ENCODE assay signal across 8 mouse cellular contexts in genomic region chr2:91711256-91711925, GRCm38 (mm10). TPM values are rescaled to one million over a fixed set of nuclear protein-coding genes. Genes with fewer than 3 reads are reported as not detected.
DNase-seq lines count a peak whose midpoint lies in the region; ATAC-seq and TF ChIP-seq lines count a peak whose summit lies in the region.

No protein-coding gene starts in this region.

- peak overlapping the region; percentile 77 for H3K9ac ChIP-seq in heart, embryonic 12.5 days
- peak overlapping the region; percentile 54 for H3K9ac ChIP-seq in embryonic facial prominence, embryonic 15.5 days
- H3K9ac ChIP-seq in limb, embryonic 11.5 days (ENCODE audit: low read length) = peak overlapping the region; percentile 66
- H3K9ac ChIP-seq in neural tube, embryonic 13.5 days = peak overlapping the region; percentile 88

- H3ac ChIP-seq in C2C12 (ENCODE audit: control insufficient read depth, insufficient read length, low read depth) = peak overlapping the region; percentile 67

- peak overlapping the region; percentile 77 for H3K4me2 ChIP-seq in heart, embryonic 12.5 days
- peak overlapping the region; percentile 76 for H3K4me2 ChIP-seq in embryonic facial prominence, embryonic 15.5 days (replicated peaks)
- peak overlapping the region; percentile 80 for H3K4me2 ChIP-seq in limb, embryonic 11.5 days (ENCODE audit: low read depth, severe bottlenecking)
- peak overlapping the region; percentile 95 for H3K4me2 ChIP-seq in neural tube, embryonic 13.5 days

- H3K36me3 ChIP-seq in heart, embryonic 12.5 days = 0 out of 2 replicates have a peak, but pooled peaks cover 2% of the 10 kb centered on the region
- no peaks in the 10 kb centered on the region for H3K36me3 ChIP-seq in C2C12 (ENCODE audit: control insufficient read depth, insufficient read depth)
- no peaks in the 10 kb centered on the region; the same call in 1 of the 2 replicates for H3K36me3 ChIP-seq in embryonic facial prominence, embryonic 15.5 days
- no peaks in the 10 kb centered on the region for H3K36me3 ChIP-seq in limb, embryonic 11.5 days (ENCODE audit: control insufficient read depth, insufficient read depth, low read length)
- 0 out of 2 replicates have a peak, but pooled peaks cover 3% of the 10 kb centered on the region for H3K36me3 ChIP-seq in neural tube, embryonic 13.5 days

- H3K79me2 ChIP-seq in C2C12 (ENCODE audit: control insufficient read depth, insufficient read depth) = peaks cover 17% of the 10 kb centered on the region

- peaks cover 7% of the 10 kb centered on the region for H3K79me3 ChIP-seq in C2C12 (ENCODE audit: low read depth)

- peak overlapping the region; percentile 88 for H3K4me3 ChIP-seq in heart, embryonic 12.5 days
- H3K4me3 ChIP-seq in C2C12 (ENCODE audit: insufficient read depth, poor library complexity, severe bottlenecking) = peak overlapping the region; percentile 98
- H3K4me3 ChIP-seq in embryonic facial prominence, embryonic 15.5 days (replicated peaks) = peak overlapping the region; percentile 71
- peak overlapping the region; percentile 74 for H3K4me3 ChIP-seq in limb, embryonic 11.5 days (ENCODE audit: low read depth, low read length)
- H3K4me3 ChIP-seq in neural tube, embryonic 13.5 days = peak overlapping the region; percentile 97

- TF ChIP-seq CTCF in C2C12 (IDR thresholded peaks at IDR 0.05; ENCODE audit: control insufficient read depth, insufficient read depth, insufficient read length) = no peak

- H3K4me1 ChIP-seq in heart, embryonic 12.5 days (replicated peaks) = peaks cover 11% of the 10 kb centered on the region
- peaks cover 17% of the 10 kb centered on the region for H3K4me1 ChIP-seq in embryonic facial prominence, embryonic 15.5 days
- 0 out of 2 replicates have a peak, but pooled peaks cover 2% of the 10 kb centered on the region for H3K4me1 ChIP-seq in limb, embryonic 11.5 days (ENCODE audit: control insufficient read depth, insufficient read depth, low read length)
- H3K4me1 ChIP-seq in neural tube, embryonic 13.5 days (replicated peaks) = peaks cover 32% of the 10 kb centered on the region

- intact Hi-C loops in heart, postnatal 25 days (cut with DNase I) = loop anchor here (2.0 kb wide), 1 partner anchor 19 kb away; the partner anchor contains the start of gene Ambra1
- intact Hi-C loops in left cerebral cortex, postnatal 10 days (cut with DNase I) = no loop called here

- no peaks in the 10 kb centered on the region for H3K27me3 ChIP-seq in heart, embryonic 12.5 days (replicated peaks)
- no peaks in the 10 kb centered on the region for H3K27me3 ChIP-seq in C2C12 (ENCODE audit: control insufficient read depth, insufficient read depth, insufficient read length)
- H3K27me3 ChIP-seq in embryonic facial prominence, embryonic 15.5 days = no peaks in the 10 kb centered on the region
- H3K27me3 ChIP-seq in limb, embryonic 11.5 days (ENCODE audit: control insufficient read depth, insufficient read depth, low read length) = no peaks in the 10 kb centered on the region
- H3K27me3 ChIP-seq in neural tube, embryonic 13.5 days = no peaks in the 10 kb centered on the region

- peak overlapping the region; percentile 71 for H3K27ac ChIP-seq in heart, embryonic 12.5 days (ENCODE audit: poor library complexity, severe bottlenecking)
- peak overlapping the region; percentile 93 for H3K27ac ChIP-seq in embryonic facial prominence, embryonic 15.5 days (replicated peaks)
- peak overlapping the region; percentile 50; the same call in 1 of the 2 replicates for H3K27ac ChIP-seq in limb, embryonic 11.5 days (replicated peaks; ENCODE audit: low read depth, low read length)
- peak overlapping the region; percentile 73 for H3K27ac ChIP-seq in neural tube, embryonic 13.5 days (replicated peaks)

- DNase-seq in heart, postnatal 25 days (ENCODE audit: low spot score) = no peak
- no peak for DNase-seq in limb, embryonic 11.5 days (ENCODE audit: low spot score)
- DNase-seq in cerebellum, postnatal 36 days = no peak
- DNase-seq in left cerebral cortex, postnatal 10 days (ENCODE audit: extremely low spot score in 1 of 2, low spot score in 2 of 2) = no peak

- no peaks in the 10 kb centered on the region for H3K9me3 ChIP-seq in heart, embryonic 12.5 days (replicated peaks)
- no peaks in the 10 kb centered on the region for H3K9me3 ChIP-seq in embryonic facial prominence, embryonic 15.5 days (replicated peaks)
- no peaks in the 10 kb centered on the region for H3K9me3 ChIP-seq in limb, embryonic 11.5 days (ENCODE audit: control insufficient read depth, low read length)
- no peaks in the 10 kb centered on the region for H3K9me3 ChIP-seq in neural tube, embryonic 13.5 days

- WGBS in heart, embryonic 12.5 days = 8% methylated on average over 8 of the region's 8 CpGs
- WGBS in embryonic facial prominence, embryonic 15.5 days = under 1% methylated on average over 8 of the region's 8 CpGs
- 4% methylated on average over 8 of the region's 8 CpGs for WGBS in limb, embryonic 11.5 days
- WGBS in neural tube, embryonic 13.5 days = 7% methylated on average over 8 of the region's 8 CpGs

- no peak for ATAC-seq in heart, embryonic 12.5 days (ENCODE audit: insufficient number of reproducible peaks, low FRiP score)
- no peak for ATAC-seq in embryonic facial prominence, embryonic 15.5 days (ENCODE audit: insufficient number of reproducible peaks, low FRiP score, low TSS enrichment, low read depth)
- no peak for ATAC-seq in limb, embryonic 11.5 days (ENCODE audit: insufficient number of reproducible peaks, low FRiP score, low TSS enrichment, low read depth)
- ATAC-seq in neural tube, embryonic 13.5 days (ENCODE audit: low read depth) = no peak

TF ChIP-seq in C2C12, 6 proteins besides CTCF, POLR2A, EP300 and RAD21:
- no peak for TF ChIP-seq CEBPB (IDR thresholded peaks at IDR 0.05; ENCODE audit: low read depth)
- TF ChIP-seq MAX (IDR thresholded peaks at IDR 0.05) = no peak
- no peak for TF ChIP-seq MYOG (IDR thresholded peaks at IDR 0.05; ENCODE audit: control insufficient read depth, extremely low read depth, insufficient read length)
- TF ChIP-seq MYOD1 (IDR thresholded peaks at IDR 0.05; ENCODE audit: control insufficient read depth, insufficient read length, low read depth) = no peak
- no peak for TF ChIP-seq FOSL1 (IDR thresholded peaks at IDR 0.05; ENCODE audit: insufficient read depth, low read length, poor library complexity, severe bottlenecking)
- TF ChIP-seq USF1 (IDR thresholded peaks at IDR 0.05; ENCODE audit: low read depth) = no peak

RNA-seq across cellular contexts. Expression of gene Harbi1, which starts 0.7 kb away (rescaled TPM):
- 12.2 TPM in 2 replicates for polyA plus RNA-seq in heart, embryonic 12.5 days (2016; fragmentation: Nextera tagmentation; extraction: Ambion mirVana)
- total RNA-seq in heart, postnatal 25 days (2021) = 1 to 10 TPM; 5.9 to 6.2 TPM
- polyA plus RNA-seq in C2C12 (2012; fragmentation: generic; extraction: Trizol) = 3.8 TPM
- 19.3 and 25.4 TPM in 2 replicates for polyA plus RNA-seq in embryonic facial prominence, embryonic 15.5 days (2015; fragmentation: Nextera tagmentation; extraction: Ambion mirVana)
- 18.9 and 20.7 TPM in 2 replicates for polyA plus RNA-seq in limb, embryonic 11.5 days (2014; fragmentation: Nextera tagmentation; extraction: Ambion mirVana)
- 19.5 and 22.4 TPM in 2 replicates for polyA plus RNA-seq in neural tube, embryonic 13.5 days (2015; fragmentation: Nextera tagmentation; extraction: Ambion mirVana)
- 1 to 10 TPM; 8.1 to 8.7 TPM for total RNA-seq in left cerebral cortex, postnatal 10 days (2021)

RNA-seq across cellular contexts. Expression of gene Atg13, which starts 1.0 kb away (rescaled TPM):
- 22.3 TPM in 2 replicates for polyA plus RNA-seq in heart, embryonic 12.5 days (2016; fragmentation: Nextera tagmentation; extraction: Ambion mirVana)
- total RNA-seq in heart, postnatal 25 days (2021) = 10 to 100 TPM; 39.2 to 48.4 TPM
- 12.9 TPM for polyA plus RNA-seq in C2C12 (2012; fragmentation: generic; extraction: Trizol)
- 31.6 and 33.5 TPM in 2 replicates for polyA plus RNA-seq in embryonic facial prominence, embryonic 15.5 days (2015; fragmentation: Nextera tagmentation; extraction: Ambion mirVana)
- 30.5 and 31.1 TPM in 2 replicates for polyA plus RNA-seq in limb, embryonic 11.5 days (2014; fragmentation: Nextera tagmentation; extraction: Ambion mirVana)
- polyA plus RNA-seq in neural tube, embryonic 13.5 days (2015; fragmentation: Nextera tagmentation; extraction: Ambion mirVana) = 36.0 and 36.2 TPM in 2 replicates
- total RNA-seq in left cerebral cortex, postnatal 10 days (2021) = 10 to 100 TPM; 55.8 to 59.3 TPM

RNA-seq across cellular contexts. Expression of gene Ambra1, which starts 18.5 kb away (rescaled TPM):
- 14.5 and 15.0 TPM in 2 replicates for polyA plus RNA-seq in heart, embryonic 12.5 days (2016; fragmentation: Nextera tagmentation; extraction: Ambion mirVana)
- 10 to 100 TPM; 14.5 to 16.8 TPM for total RNA-seq in heart, postnatal 25 days (2021)
- 14.3 TPM for polyA plus RNA-seq in C2C12 (2012; fragmentation: generic; extraction: Trizol)
- 17.3 and 18.1 TPM in 2 replicates for polyA plus RNA-seq in embryonic facial prominence, embryonic 15.5 days (2015; fragmentation: Nextera tagmentation; extraction: Ambion mirVana)
- polyA plus RNA-seq in limb, embryonic 11.5 days (2014; fragmentation: Nextera tagmentation; extraction: Ambion mirVana) = 18.6 and 21.1 TPM in 2 replicates
- polyA plus RNA-seq in neural tube, embryonic 13.5 days (2015; fragmentation: Nextera tagmentation; extraction: Ambion mirVana) = 21.0 and 22.9 TPM in 2 replicates
- total RNA-seq in left cerebral cortex, postnatal 10 days (2021) = 10 to 100 TPM; 54.9 to 56.1 TPM
